Mouse (Mus musculus): ENCODE data around the gene Klhl3. TPM values are rescaled to one million over a fixed set of nuclear protein-coding genes. Genes with fewer than 3 reads are reported as not detected.

The Klhl3 gene
- polyA plus RNA-seq, 1 experiment from 2014 or later, result 2.7 TPM

- H3K4me3 ChIP-seq (ENCODE audit: low read depth, low read length), result no peak overlapping the region
- ATAC-seq, result peak; percentile 53
- H3K27me3 ChIP-seq (replicated peaks; ENCODE audit: insufficient read depth, low read length), result no peaks in the 10 kb centered on the region
- TF ChIP-seq CTCF (IDR thresholded peaks at IDR 0.05), result peak; percentile 90
- no peak for TF ChIP-seq EP300 (IDR thresholded peaks at IDR 0.05)
- no peak overlapping the region for H3K4me2 ChIP-seq (replicated peaks; ENCODE audit: low read depth, low read length)
- peak; percentile 85 for DNase-seq (ENCODE audit: low spot score)
- 65% methylated on average over 14 of the region's 14 CpGs for WGBS
- H3K9me3 ChIP-seq (ENCODE audit: low read length), result no peaks in the 10 kb centered on the region
- no peak overlapping the region for H3K27ac ChIP-seq (ENCODE audit: low read length)
- H3K9ac ChIP-seq (replicated peaks; ENCODE audit: low read depth), result no peak overlapping the region
- no peaks in the 10 kb centered on the region for H3K4me1 ChIP-seq (ENCODE audit: insufficient read depth, low read depth, low read length)
- no peaks in the 10 kb centered on the region for H3K36me3 ChIP-seq (ENCODE audit: insufficient read depth, low read length)
Observed at GRCm38 (mm10) chr13:58012067-58012925, 101.1 kb downstream of the Klhl3 start.

DNA sequence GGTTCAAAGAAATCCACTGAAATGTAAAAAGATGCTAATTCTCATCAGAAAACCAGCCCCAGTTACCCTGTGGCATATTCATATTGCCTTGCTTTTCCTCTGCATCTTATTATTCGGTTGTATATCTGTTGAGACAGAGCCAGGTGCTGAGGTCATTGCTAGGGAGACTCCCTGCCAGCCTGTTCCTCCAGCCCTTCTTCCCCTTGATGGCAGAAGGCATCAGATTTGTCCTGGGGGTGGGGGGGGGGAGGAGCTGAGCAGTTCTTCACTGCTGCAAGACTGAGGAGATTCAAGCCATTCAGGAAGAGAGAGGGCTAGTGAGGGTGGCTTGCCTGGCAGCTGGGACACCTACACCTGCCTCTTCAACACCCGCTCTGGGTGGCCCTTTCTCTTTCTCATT, 101.9 kb downstream of the Klhl3 start:
- DNase-seq (ENCODE audit: low spot score) (no peak), ATAC-seq (no peak)
- no peak overlapping the region for H3K27ac ChIP-seq (ENCODE audit: low read length)
- H3K27me3 ChIP-seq (replicated peaks; ENCODE audit: insufficient read depth, low read length), result no peaks in the 10 kb centered on the region
- H3K36me3 ChIP-seq (ENCODE audit: insufficient read depth, low read length), result no peaks in the 10 kb centered on the region
- H3K9me3 ChIP-seq (ENCODE audit: low read length), result no peaks in the 10 kb centered on the region
- H3K9ac ChIP-seq (replicated peaks; ENCODE audit: low read depth), result no peak overlapping the region
- H3K4me3 ChIP-seq (ENCODE audit: low read depth, low read length), result no peak overlapping the region
- no peak overlapping the region for H3K4me2 ChIP-seq (replicated peaks; ENCODE audit: low read depth, low read length)
- WGBS, result 66% methylated on average over 2 of the region's 2 CpGs
- H3K4me1 ChIP-seq (ENCODE audit: insufficient read depth, low read depth, low read length), result no peaks in the 10 kb centered on the region
- TF ChIP-seq EP300 (IDR thresholded peaks at IDR 0.05) (no peak), CTCF (IDR thresholded peaks at IDR 0.05) (no peak)

GRCm38 (mm10) chr13:58010416-58010815, 103.0 kb downstream of the Klhl3 start:
- no peaks in the 10 kb centered on the region for H3K36me3 ChIP-seq (ENCODE audit: insufficient read depth, low read length)
- no peaks in the 10 kb centered on the region for H3K4me1 ChIP-seq (ENCODE audit: insufficient read depth, low read depth, low read length)
- 88% methylated on average over 7 of the region's 7 CpGs for WGBS
- ATAC-seq (no peak), DNase-seq (ENCODE audit: low spot score) (no peak)
- TF ChIP-seq EP300 (IDR thresholded peaks at IDR 0.05) (no peak), CTCF (IDR thresholded peaks at IDR 0.05) (no peak)
- H3K9me3 ChIP-seq (ENCODE audit: low read length), result no peaks in the 10 kb centered on the region
- H3K4me3 ChIP-seq (ENCODE audit: low read depth, low read length), result no peak overlapping the region
- H3K9ac ChIP-seq (replicated peaks; ENCODE audit: low read depth), result no peak overlapping the region
- H3K27ac ChIP-seq (ENCODE audit: low read length), result no peak overlapping the region
- no peaks in the 10 kb centered on the region for H3K27me3 ChIP-seq (replicated peaks; ENCODE audit: insufficient read depth, low read length)
- H3K4me2 ChIP-seq (replicated peaks; ENCODE audit: low read depth, low read length), result no peak overlapping the region

- WGBS, result 80% methylated on average over 13 of the region's 13 CpGs
- H3K4me1 ChIP-seq (ENCODE audit: insufficient read depth, low read depth, low read length), result no peaks in the 10 kb centered on the region
- H3K27me3 ChIP-seq (replicated peaks; ENCODE audit: insufficient read depth, low read length), result no peaks in the 10 kb centered on the region
Observed at GRCm38 (mm10) chr13:58009275-58009674, 104.1 kb downstream of the Klhl3 start.

GRCm38 (mm10) chr13:58008038-58008364, 105.4 kb downstream of the Klhl3 start:
- DNase-seq (ENCODE audit: low spot score), result no peak
- WGBS, result 57% methylated on average over 5 of the region's 5 CpGs
- no peak overlapping the region; the same call in 1 of the 2 replicates for H3K27ac ChIP-seq (ENCODE audit: low read length)
- no peaks in the 10 kb centered on the region for H3K27me3 ChIP-seq (replicated peaks; ENCODE audit: insufficient read depth, low read length)
- no peak overlapping the region for H3K9ac ChIP-seq (replicated peaks; ENCODE audit: low read depth)
- TF ChIP-seq CTCF (IDR thresholded peaks at IDR 0.05), result no peak
- no peak for TF ChIP-seq EP300 (IDR thresholded peaks at IDR 0.05)
- H3K4me3 ChIP-seq (ENCODE audit: low read depth, low read length), result no peak overlapping the region
- no peaks in the 10 kb centered on the region for H3K9me3 ChIP-seq (ENCODE audit: low read length)
- ATAC-seq, result peak; percentile 27
- H3K4me1 ChIP-seq (ENCODE audit: insufficient read depth, low read depth, low read length), result no peaks in the 10 kb centered on the region
- H3K4me2 ChIP-seq (replicated peaks; ENCODE audit: low read depth, low read length), result no peak overlapping the region
- H3K36me3 ChIP-seq (ENCODE audit: insufficient read depth, low read length), result no peaks in the 10 kb centered on the region

More at GRCm38 (mm10) chr13:58009275-58009674, 104.1 kb downstream of the Klhl3 start:
- H3K4me3 ChIP-seq (ENCODE audit: low read depth, low read length), result no peak overlapping the region
- ATAC-seq (no peak), DNase-seq (ENCODE audit: low spot score) (no peak)
- H3K9ac ChIP-seq (replicated peaks; ENCODE audit: low read depth), result no peak overlapping the region
- no peak overlapping the region for H3K27ac ChIP-seq (ENCODE audit: low read length)
- H3K9me3 ChIP-seq (ENCODE audit: low read length), result no peaks in the 10 kb centered on the region
- no peak overlapping the region for H3K4me2 ChIP-seq (replicated peaks; ENCODE audit: low read depth, low read length)
- H3K36me3 ChIP-seq (ENCODE audit: insufficient read depth, low read length), result no peaks in the 10 kb centered on the region
- TF ChIP-seq CTCF (IDR thresholded peaks at IDR 0.05) (no peak), EP300 (IDR thresholded peaks at IDR 0.05) (no peak)

DNA sequence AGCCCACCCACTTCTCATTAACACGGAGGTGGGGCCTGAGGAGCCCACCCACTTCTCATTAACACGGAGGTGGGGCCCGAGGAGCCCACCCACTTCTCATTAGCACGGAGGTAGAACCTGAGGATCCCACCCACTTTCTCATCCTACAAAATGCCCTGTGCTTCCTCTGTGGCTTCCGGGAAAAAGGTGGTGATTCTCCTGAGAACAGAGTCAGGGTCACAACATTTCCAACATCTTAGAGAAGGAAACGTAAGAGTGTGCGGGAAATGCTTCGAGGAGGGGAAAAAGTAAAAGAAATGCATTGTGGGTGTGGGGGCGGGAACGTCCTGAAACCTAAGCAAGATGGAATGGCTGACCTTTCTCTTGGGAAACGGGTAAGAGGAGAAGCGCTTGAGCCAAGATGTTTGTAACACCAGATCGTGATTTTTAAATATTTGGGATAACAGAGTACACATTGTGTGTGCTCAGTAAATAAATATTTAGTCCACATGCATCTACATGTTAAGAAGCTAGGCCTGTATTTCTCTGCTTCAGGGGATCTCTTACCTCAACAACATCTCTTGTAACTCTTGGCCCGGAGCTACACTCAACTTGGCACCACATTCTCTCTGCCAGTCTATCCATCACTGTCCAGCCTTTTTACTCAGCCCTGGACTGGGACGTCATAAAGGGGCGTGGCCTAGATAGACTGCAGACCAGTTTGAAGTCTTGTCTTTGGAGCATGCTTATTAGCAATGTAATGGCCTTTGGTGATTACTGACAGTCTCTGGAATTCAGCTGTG, 105.9 kb downstream of the Klhl3 start:
- H3K4me1 ChIP-seq (ENCODE audit: insufficient read depth, low read depth, low read length), result no peaks in the 10 kb centered on the region
- DNase-seq (ENCODE audit: low spot score) (peak; percentile 85), ATAC-seq (peak; percentile 77)
- H3K4me2 ChIP-seq (replicated peaks; ENCODE audit: low read depth, low read length), result no peak overlapping the region
- H3K36me3 ChIP-seq (ENCODE audit: insufficient read depth, low read length), result no peaks in the 10 kb centered on the region
- no peaks in the 10 kb centered on the region for H3K9me3 ChIP-seq (ENCODE audit: low read length)
- H3K27ac ChIP-seq (ENCODE audit: low read length), result no peak overlapping the region; the same call in none of the 2 replicates
- no peak for TF ChIP-seq EP300 (IDR thresholded peaks at IDR 0.05)
- H3K27me3 ChIP-seq (replicated peaks; ENCODE audit: insufficient read depth, low read length), result no peaks in the 10 kb centered on the region
- no peak overlapping the region for H3K9ac ChIP-seq (replicated peaks; ENCODE audit: low read depth)
- H3K4me3 ChIP-seq (ENCODE audit: low read depth, low read length), result no peak overlapping the region
- WGBS, result 40% methylated on average over 16 of the region's 16 CpGs
